Mouse (Mus musculus): ENCODE measurements around the gene Pacs2. TPM values are rescaled to one million over a fixed set of nuclear protein-coding genes. Genes with fewer than 3 reads are reported as not detected.

The Pacs2 gene
- polyA plus RNA-seq, 1 experiment from 2014 or later: 11.8 TPM

DNA sequence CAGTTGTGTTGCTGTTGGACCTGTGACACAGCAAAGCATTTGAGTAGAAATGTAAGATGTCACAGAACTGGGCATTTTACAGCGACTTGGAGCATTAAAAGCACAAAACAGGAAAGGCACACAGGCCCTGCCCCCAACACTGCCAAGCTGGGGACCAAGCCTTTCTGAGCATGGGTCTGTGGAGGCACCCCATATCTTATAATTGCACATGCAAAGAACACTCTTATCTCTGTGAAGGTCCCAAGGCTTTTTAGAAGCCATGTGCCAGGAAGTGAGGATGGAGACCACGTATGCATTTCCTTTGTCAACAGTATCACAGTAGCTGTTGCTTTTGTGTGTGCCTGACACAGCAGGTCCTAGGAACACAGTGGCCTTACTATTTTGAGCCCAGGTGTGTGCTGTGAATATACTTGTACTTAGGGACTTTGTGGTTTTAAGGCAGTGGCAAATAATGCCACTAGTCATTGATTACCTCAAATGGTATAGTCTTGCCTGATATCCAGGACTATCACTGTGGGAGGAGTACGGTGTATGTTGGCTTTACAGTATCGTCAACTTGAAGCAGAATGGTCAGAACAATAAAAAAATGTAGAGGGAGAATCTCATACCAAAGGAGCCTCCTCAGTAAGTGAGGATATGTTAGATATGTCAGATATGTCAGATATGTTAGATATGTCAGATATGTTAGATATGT, 93.3 kb downstream of the Pacs2 start:
- no peak overlapping the region for H3K27ac ChIP-seq
- 0 out of 2 replicates have a peak, but pooled peaks cover 9% of the 10 kb centered on the region for H3K4me1 ChIP-seq
- DNase-seq (ENCODE audit: low spot score): no peak
- H3K27me3 ChIP-seq (ENCODE audit: low read depth, poor library complexity, severe bottlenecking): no peaks in the 10 kb centered on the region
- H3K36me3 ChIP-seq: peaks cover 81% of the 10 kb centered on the region
- H3K4me3 ChIP-seq: no peak overlapping the region
- 87% methylated on average over 4 of the region's 4 CpGs for WGBS
- no peaks in the 10 kb centered on the region for H3K9me3 ChIP-seq (replicated peaks)

DNA sequence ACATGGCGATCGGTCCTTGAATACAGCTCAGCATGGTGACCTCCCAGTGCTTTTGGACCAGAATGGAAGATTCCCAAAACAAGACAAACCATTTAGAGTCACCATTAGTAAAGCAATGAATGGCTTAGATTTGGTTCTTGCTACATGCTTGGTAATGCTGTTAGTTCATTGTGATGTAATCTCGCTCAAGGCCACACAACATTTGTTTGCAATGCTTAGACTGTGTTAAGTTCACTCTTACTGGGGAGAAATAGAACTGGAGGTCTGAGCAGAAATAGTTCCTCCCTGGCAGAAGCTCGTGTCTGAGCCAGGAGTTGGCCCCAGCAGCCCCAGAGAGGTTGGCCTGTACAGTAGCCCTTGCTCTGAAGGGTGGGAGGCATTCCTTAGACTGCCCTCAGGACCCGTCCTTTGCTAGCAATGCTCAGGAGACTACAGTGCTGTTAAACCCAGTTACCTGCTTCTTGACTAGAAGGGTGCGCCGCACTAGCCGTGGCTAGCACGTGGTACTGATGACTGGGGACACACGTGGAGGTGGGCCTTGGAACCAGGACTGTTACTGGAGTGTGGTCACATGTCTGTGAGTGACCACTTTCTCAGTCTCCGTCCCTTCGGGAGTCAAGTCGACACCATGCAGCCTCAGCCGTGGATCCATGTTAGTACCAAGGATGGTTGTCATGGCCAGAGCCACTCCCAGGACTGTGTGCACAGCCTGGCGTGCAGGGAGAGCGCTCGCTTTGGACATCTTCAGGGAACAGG, 94.4 kb downstream of the Pacs2 start:
- H3K36me3 ChIP-seq: peaks cover 81% of the 10 kb centered on the region

DNA sequence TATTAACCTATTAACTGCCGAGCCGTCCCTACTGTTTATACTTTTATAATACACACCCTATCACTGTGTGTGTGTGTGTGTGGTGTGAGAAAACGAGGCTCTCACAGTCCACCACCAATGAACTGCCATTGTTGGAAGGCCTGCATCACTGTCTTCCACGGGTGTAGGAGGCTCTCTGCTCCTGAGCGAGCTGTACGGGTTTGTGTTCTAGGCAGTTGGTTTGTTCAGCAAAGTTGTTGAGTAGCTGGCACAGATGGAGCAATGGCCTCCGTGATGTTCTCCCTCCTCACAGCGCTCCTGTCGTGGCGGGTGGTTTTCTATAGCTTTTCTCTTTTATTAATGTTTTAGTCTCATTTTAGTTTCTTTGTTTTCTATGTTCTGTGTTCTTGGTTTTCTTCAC, 95.5 kb downstream of the Pacs2 start:
- Histone ChIP-seq H3K4me1 (0 out of 2 replicates have a peak, but pooled peaks cover 5% of the 10 kb centered on the region), H3K27ac (no peak overlapping the region), H3K27me3 (ENCODE audit: low read depth, poor library complexity, severe bottlenecking) (no peaks in the 10 kb centered on the region), H3K9me3 (replicated peaks) (no peaks in the 10 kb centered on the region), H3K4me3 (no peak overlapping the region), H3K36me3 (peaks cover 81% of the 10 kb centered on the region)
- WGBS: 91% methylated on average over 10 of the region's 10 CpGs
- DNase-seq (ENCODE audit: low spot score): no peak

More for the DNA sequence above, 94.4 kb downstream of the Pacs2 start:
- no peaks in the 10 kb centered on the region for H3K9me3 ChIP-seq (replicated peaks)
- 0 out of 2 replicates have a peak, but pooled peaks cover 5% of the 10 kb centered on the region for H3K4me1 ChIP-seq
- no peaks in the 10 kb centered on the region for H3K27me3 ChIP-seq (ENCODE audit: low read depth, poor library complexity, severe bottlenecking)
- no peak for DNase-seq (ENCODE audit: low spot score)
- no peak overlapping the region for H3K4me3 ChIP-seq
- no peak overlapping the region for H3K27ac ChIP-seq
- 91% methylated on average over 17 of the region's 17 CpGs for WGBS

DNA sequence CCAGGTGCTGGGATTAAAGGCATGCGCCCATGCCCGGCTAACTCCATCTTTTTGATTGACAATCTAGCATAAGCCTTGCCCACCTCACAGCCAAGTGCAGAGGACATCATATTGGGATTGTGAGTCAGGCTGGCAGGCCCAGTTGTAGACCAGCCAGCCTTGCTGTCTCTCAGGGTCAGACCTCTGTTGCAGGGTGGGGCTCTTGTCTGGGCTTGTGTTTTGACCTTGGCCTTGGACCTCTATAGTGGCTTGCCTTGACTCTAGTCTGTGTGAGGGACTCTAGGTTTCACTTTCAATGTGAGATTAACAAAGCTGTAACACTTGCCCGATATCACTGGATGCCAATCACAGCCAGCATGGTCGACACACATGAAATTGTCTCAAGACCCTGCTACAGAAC, 99.8 kb downstream of the Pacs2 start:
- H3K4me3 ChIP-seq: no peak overlapping the region
- H3K27me3 ChIP-seq (ENCODE audit: low read depth, poor library complexity, severe bottlenecking): no peaks in the 10 kb centered on the region
- DNase-seq (ENCODE audit: low spot score): no peak
- no peaks in the 10 kb centered on the region for H3K4me1 ChIP-seq
- 92% methylated on average over 4 of the region's 4 CpGs for WGBS
- H3K9me3 ChIP-seq (replicated peaks): no peaks in the 10 kb centered on the region
- H3K36me3 ChIP-seq: peaks cover 84% of the 10 kb centered on the region
- no peak overlapping the region for H3K27ac ChIP-seq

DNA sequence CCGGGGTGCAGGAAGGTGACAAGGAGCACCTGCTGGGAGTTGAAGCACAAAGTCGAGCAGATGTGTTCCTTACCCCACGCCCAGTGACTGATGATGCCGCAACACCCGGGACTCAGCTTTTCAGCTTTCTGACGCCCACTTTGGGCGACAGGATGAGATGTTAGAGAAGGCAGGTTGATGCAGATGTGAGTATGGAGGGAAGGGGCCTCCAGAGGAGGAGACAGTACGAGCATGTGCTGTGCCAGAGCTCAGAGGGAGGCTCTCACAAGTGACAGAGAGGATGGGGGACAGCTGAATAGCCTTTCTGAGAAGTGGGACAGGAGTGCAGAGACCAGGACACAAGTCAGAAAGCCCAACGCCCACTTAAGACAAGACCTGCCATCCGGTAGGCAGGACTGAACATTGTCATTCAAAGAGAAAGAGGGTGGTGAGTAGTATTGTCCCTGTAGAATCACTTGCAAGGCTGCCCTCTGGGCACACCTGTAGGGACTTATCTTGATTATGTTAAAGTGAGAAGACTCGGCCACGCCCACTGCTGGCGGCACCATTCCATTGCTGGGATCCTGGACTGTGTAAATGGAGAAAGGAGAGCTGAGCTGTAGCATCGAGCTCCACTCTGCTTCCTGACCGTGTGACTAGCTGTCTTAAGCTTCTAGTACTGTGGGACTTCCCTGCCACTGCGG, 100.7 kb downstream of the Pacs2 start:
- no peak for DNase-seq (ENCODE audit: low spot score)
- WGBS: 86% methylated on average over 16 of the region's 16 CpGs
- Histone ChIP-seq H3K9me3 (replicated peaks) (no peaks in the 10 kb centered on the region), H3K36me3 (peaks cover 87% of the 10 kb centered on the region), H3K27ac (no peak overlapping the region), H3K4me1 (no peaks in the 10 kb centered on the region), H3K4me3 (no peak overlapping the region), H3K27me3 (ENCODE audit: low read depth, poor library complexity, severe bottlenecking) (no peaks in the 10 kb centered on the region)

DNA sequence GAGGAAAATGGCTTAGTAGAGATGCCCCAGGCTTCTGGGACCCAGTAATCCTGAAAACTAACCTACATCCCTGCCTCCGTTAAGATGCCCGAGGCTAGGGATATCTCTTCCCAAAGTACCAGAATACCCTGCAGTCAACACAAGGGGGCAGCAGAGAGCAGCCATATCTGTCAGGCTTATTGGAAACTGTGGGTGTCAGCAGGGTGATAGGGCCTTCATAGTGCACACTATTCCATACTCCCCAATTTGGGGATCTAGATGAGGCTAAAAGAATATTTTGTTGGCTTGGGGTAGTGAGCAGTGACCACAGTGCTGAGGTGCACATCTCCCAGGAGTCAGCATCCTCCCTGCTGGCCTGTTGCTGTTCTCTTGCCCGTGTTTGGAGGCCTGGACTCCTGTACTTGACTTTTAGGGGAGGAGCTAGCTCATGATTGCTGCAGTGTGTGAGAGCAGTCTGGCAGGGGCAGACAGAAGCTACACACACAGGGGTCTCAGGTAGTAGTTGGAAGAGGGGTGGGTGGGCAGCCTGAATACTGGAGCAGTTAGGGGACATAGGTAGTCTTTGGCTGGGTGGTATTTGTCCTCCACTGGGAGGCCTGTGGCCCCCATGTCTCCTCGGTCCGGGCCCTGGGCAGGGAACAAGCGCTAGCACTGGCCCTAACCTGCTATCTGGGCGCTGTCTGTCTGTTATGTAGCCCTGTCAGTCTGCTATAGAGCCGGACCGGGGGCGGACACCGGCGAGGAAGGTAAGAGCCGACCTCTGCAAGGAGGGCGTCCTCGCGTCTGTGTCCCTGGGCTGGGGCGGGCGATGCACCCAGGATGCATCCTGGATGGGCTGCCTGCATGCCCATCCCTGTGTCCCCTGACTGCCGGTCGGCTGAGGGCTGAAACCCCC, 105.5 kb downstream of the Pacs2 start:
- WGBS: 88% methylated on average over 20 of the region's 20 CpGs
- no peaks in the 10 kb centered on the region for H3K9me3 ChIP-seq (replicated peaks)
- no peak overlapping the region for H3K4me3 ChIP-seq
- peaks cover 98% of the 10 kb centered on the region for H3K36me3 ChIP-seq
- H3K27me3 ChIP-seq (ENCODE audit: low read depth, poor library complexity, severe bottlenecking): no peaks in the 10 kb centered on the region
- H3K4me1 ChIP-seq: no peaks in the 10 kb centered on the region
- DNase-seq (ENCODE audit: low spot score): peak; percentile 85
- no peak overlapping the region for H3K27ac ChIP-seq

Small RNA genes lying within 50 kb of the gene (microRNA-seq; reads per million reads assigned to microRNA genes)
- gene Gm44471: not detected

Other genes with a start within 250 kb of the Pacs2 start
- 0.15 and 0.18 TPM in 2 replicates for gene Ahnak2, start 211.9 kb upstream of the Pacs2 start, polyA plus RNA-seq (2016; fragmentation: Nextera tagmentation; extraction: Ambion mirVana)
- gene Clba1, start 205.6 kb upstream of the Pacs2 start, polyA plus RNA-seq (2016; fragmentation: Nextera tagmentation; extraction: Ambion mirVana): 7.9 and 8.4 TPM in 2 replicates
- 204 and 206 TPM in 2 replicates for gene Cdca4, start 185.1 kb upstream of the Pacs2 start, polyA plus RNA-seq (2016; fragmentation: Nextera tagmentation; extraction: Ambion mirVana)
- gene Gpr132, start 146.3 kb upstream of the Pacs2 start, polyA plus RNA-seq (2016; fragmentation: Nextera tagmentation; extraction: Ambion mirVana): 0.11 TPM in 1 of 2 replicates, not detected in the other
- 3.5 and 4.5 TPM in 2 replicates for gene Jag2, start 84.7 kb upstream of the Pacs2 start, polyA plus RNA-seq (2016; fragmentation: Nextera tagmentation; extraction: Ambion mirVana)
- gene Nudt14, start 72.4 kb upstream of the Pacs2 start, polyA plus RNA-seq (2016; fragmentation: Nextera tagmentation; extraction: Ambion mirVana): 76.7 and 79.7 TPM in 2 replicates
- gene Btbd6, start 38.0 kb upstream of the Pacs2 start, polyA plus RNA-seq (2016; fragmentation: Nextera tagmentation; extraction: Ambion mirVana): 25.6 and 27.9 TPM in 2 replicates
- gene Brf1, start 13.8 kb upstream of the Pacs2 start, polyA plus RNA-seq (2016; fragmentation: Nextera tagmentation; extraction: Ambion mirVana): 53.5 and 65.9 TPM in 2 replicates
- 0.18 and 0.21 TPM in 2 replicates for gene Tex22, start 60.0 kb downstream of the Pacs2 start, polyA plus RNA-seq (2016; fragmentation: Nextera tagmentation; extraction: Ambion mirVana)
- 22.9 and 25.9 TPM in 2 replicates for gene Mta1, start 83.8 kb downstream of the Pacs2 start, polyA plus RNA-seq (2016; fragmentation: Nextera tagmentation; extraction: Ambion mirVana)
- gene Crip2, start 125.7 kb downstream of the Pacs2 start, polyA plus RNA-seq (2016; fragmentation: Nextera tagmentation; extraction: Ambion mirVana): 58.8 and 63.8 TPM in 2 replicates
- 48.7 and 61.0 TPM in 2 replicates for gene Crip1, start 131.8 kb downstream of the Pacs2 start, polyA plus RNA-seq (2016; fragmentation: Nextera tagmentation; extraction: Ambion mirVana)
- 49.4 and 60.2 TPM in 2 replicates for gene Tedc1, start 141.9 kb downstream of the Pacs2 start, polyA plus RNA-seq (2016; fragmentation: Nextera tagmentation; extraction: Ambion mirVana)
- 12.3 and 15.7 TPM in 2 replicates for gene Tmem121, start 171.4 kb downstream of the Pacs2 start, polyA plus RNA-seq (2016; fragmentation: Nextera tagmentation; extraction: Ambion mirVana)

All from limb, embryonic 10.5 days (tissue).